Mouse (Mus musculus): ENCODE measurements at regions not wholly inside any gene's neighbourhood (a gene's known extent, or its start where the extent isn't known, plus 50 kb on each side); places are given as distances from the start of the nearest gene placed in this dataset.

DNA sequence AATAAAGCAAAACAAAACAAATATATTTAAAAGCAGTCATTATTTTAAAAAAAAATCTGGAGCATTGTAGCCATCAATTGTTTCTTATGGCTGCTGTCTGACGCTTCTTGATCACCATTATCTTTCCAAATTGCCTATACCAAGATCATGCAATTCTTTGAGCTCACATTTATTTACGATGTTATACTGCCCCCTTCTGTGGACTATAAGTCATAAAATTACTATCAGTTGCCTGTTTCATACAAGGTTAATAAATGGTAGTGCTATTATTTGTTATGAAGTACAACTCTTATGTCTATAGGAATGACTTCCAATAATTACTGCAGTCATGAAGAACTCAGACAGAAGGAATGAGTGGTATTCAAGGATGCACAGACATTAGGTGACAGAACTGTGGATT is 57.3 kb upstream of the Eda2r start:
- H3K36me3 ChIP-seq: no peaks in the 10 kb centered on the region
- no peaks in the 10 kb centered on the region for H3K9me3 ChIP-seq
- H3K4me1 ChIP-seq (replicated peaks): no peaks in the 10 kb centered on the region
- no peak overlapping the region for H3K4me3 ChIP-seq
- H3K27ac ChIP-seq: no peak overlapping the region
- DNase-seq (ENCODE audit: low spot score): no peak
- no peaks in the 10 kb centered on the region for H3K27me3 ChIP-seq (ENCODE audit: insufficient read depth, poor library complexity, severe bottlenecking)
- 49% methylated on average over 2 of the region's 2 CpGs for WGBS

DNA sequence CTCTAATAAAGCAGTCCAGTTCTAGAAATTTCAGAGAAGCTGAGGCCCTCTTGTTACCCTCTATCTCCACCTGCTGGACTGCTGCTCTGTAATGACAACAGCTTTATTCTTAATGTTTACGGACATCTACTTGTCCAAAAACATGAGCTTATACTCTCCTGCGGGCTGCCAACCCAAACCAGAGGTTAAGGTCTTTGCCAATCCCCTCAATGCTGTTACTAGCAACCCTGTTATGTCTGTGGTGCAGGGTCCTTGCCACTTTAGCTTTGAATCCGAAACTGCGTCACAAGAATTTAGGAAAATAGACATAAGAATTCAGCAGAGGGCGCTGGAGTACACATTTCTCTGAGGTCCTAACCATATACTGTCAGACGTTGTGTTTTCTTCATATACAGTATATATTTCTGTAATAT is 54.4 kb upstream of the Eda2r start:
- no peaks in the 10 kb centered on the region for H3K36me3 ChIP-seq
- no peaks in the 10 kb centered on the region for H3K27me3 ChIP-seq (ENCODE audit: insufficient read depth, poor library complexity, severe bottlenecking)
- no peaks in the 10 kb centered on the region for H3K4me1 ChIP-seq (replicated peaks)
- H3K27ac ChIP-seq: no peak overlapping the region
- 21% methylated on average over 6 of the region's 6 CpGs for WGBS
- no peaks in the 10 kb centered on the region for H3K9me3 ChIP-seq
- DNase-seq (ENCODE audit: low spot score): peak; percentile 43
- peak overlapping the region; percentile 43 for H3K4me3 ChIP-seq

All from hindbrain, embryonic 10.5 days (tissue).